Mouse (Mus musculus): Measurements from ENCODE around the gene Mmp17. TPM values are rescaled to one million over a fixed set of nuclear protein-coding genes. Genes with fewer than 3 reads are reported as not detected.
A peak's percentile ranks its signal among the peaks of the same experiment; 100 is the strongest.
"Not testable (repeated sequence)": the region's sequence is repeated elsewhere in the genome, so short reads cannot be mapped to it uniquely, and the experiment has no call there.

Mmp17 gene
- polyA plus RNA-seq, 1 experiment from 2014 or later: 2.0 TPM

- Histone ChIP-seq H3K4me2 (replicated peaks; ENCODE audit: low read depth, low read length) (no peak overlapping the region), H3K4me3 (ENCODE audit: low read length) (no peak overlapping the region), H3K9me3 (ENCODE audit: control insufficient read depth, low read length) (no peaks in the 10 kb centered on the region), H3K27ac (ENCODE audit: low read depth, low read length) (no peak overlapping the region), H3K4me1 (ENCODE audit: control insufficient read depth, insufficient read depth, low read length) (no peaks in the 10 kb centered on the region), H3K27me3 (ENCODE audit: control insufficient read depth, insufficient read depth, low read length) (no peaks in the 10 kb centered on the region), H3K9ac (ENCODE audit: low read depth, low read length) (no peak overlapping the region), H3K36me3 (ENCODE audit: control insufficient read depth, insufficient read depth, low read length) (no peaks in the 10 kb centered on the region)
- 79% methylated on average over 8 of the region's 8 CpGs for WGBS
- no peak for ATAC-seq (ENCODE audit: low FRiP score, low TSS enrichment)
These were observed 23.5 kb downstream of the Mmp17 start for GRCm38 (mm10) chr5:129607476-129607875.

GRCm38 (mm10) chr5:129611060-129611459, 27.1 kb downstream of the Mmp17 start:
- Histone ChIP-seq H3K9ac (ENCODE audit: low read depth, low read length) (no peak overlapping the region), H3K27ac (ENCODE audit: low read depth, low read length) (no peak overlapping the region), H3K4me3 (ENCODE audit: low read length) (no peak overlapping the region), H3K27me3 (ENCODE audit: control insufficient read depth, insufficient read depth, low read length) (no peaks in the 10 kb centered on the region), H3K9me3 (ENCODE audit: control insufficient read depth, low read length) (no peaks in the 10 kb centered on the region), H3K36me3 (ENCODE audit: control insufficient read depth, insufficient read depth, low read length) (no peaks in the 10 kb centered on the region), H3K4me1 (ENCODE audit: control insufficient read depth, insufficient read depth, low read length) (no peaks in the 10 kb centered on the region), H3K4me2 (replicated peaks; ENCODE audit: low read depth, low read length) (no peak overlapping the region)
- 0 out of 2 replicates have a peak, but pooled peaks have one; percentile 15 for ATAC-seq (ENCODE audit: low FRiP score, low TSS enrichment)
- 14% methylated on average over 1 of the region's 1 CpGs for WGBS

- not testable (repeated sequence) for H3K27me3 ChIP-seq (ENCODE audit: control insufficient read depth, insufficient read depth, low read length); H3K4me1 ChIP-seq (ENCODE audit: control insufficient read depth, insufficient read depth, low read length); H3K9ac ChIP-seq (ENCODE audit: low read depth, low read length); H3K4me3 ChIP-seq (ENCODE audit: low read length); H3K4me2 ChIP-seq (replicated peaks; ENCODE audit: low read depth, low read length); H3K9me3 ChIP-seq (ENCODE audit: control insufficient read depth, low read length); H3K36me3 ChIP-seq (ENCODE audit: control insufficient read depth, insufficient read depth, low read length); H3K27ac ChIP-seq (ENCODE audit: low read depth, low read length); ATAC-seq (ENCODE audit: low FRiP score, low TSS enrichment)
- 66% methylated on average over 9 of the region's 9 CpGs for WGBS
These were observed 36.6 kb downstream of the Mmp17 start for GRCm38 (mm10) chr5:129620600-129620999.

- 70% methylated on average over 5 of the region's 5 CpGs for WGBS
- H3K4me3 ChIP-seq (ENCODE audit: low read length): no peak overlapping the region
These were observed 37.4 kb downstream of the Mmp17 start for GRCm38 (mm10) chr5:129621361-129621760.

GRCm38 (mm10) chr5:129626099-129626498, 42.1 kb downstream of the Mmp17 start:
- Histone ChIP-seq H3K9ac (ENCODE audit: low read depth, low read length) (no peak overlapping the region), H3K36me3 (ENCODE audit: control insufficient read depth, insufficient read depth, low read length) (no peaks in the 10 kb centered on the region), H3K27me3 (ENCODE audit: control insufficient read depth, insufficient read depth, low read length) (no peaks in the 10 kb centered on the region), H3K4me2 (replicated peaks; ENCODE audit: low read depth, low read length) (no peak overlapping the region), H3K9me3 (ENCODE audit: control insufficient read depth, low read length) (no peaks in the 10 kb centered on the region), H3K4me1 (ENCODE audit: control insufficient read depth, insufficient read depth, low read length) (no peaks in the 10 kb centered on the region), H3K4me3 (ENCODE audit: low read length) (no peak overlapping the region), H3K27ac (ENCODE audit: low read depth, low read length) (no peak overlapping the region)
- ATAC-seq (ENCODE audit: low FRiP score, low TSS enrichment): no peak
- WGBS: 84% methylated on average over 6 of the region's 6 CpGs

More at GRCm38 (mm10) chr5:129621361-129621760, 37.4 kb downstream of the Mmp17 start:
- Histone ChIP-seq H3K27me3 (ENCODE audit: control insufficient read depth, insufficient read depth, low read length) (no peaks in the 10 kb centered on the region), H3K27ac (ENCODE audit: low read depth, low read length) (peak overlapping the region; percentile 25; the same call in 1 of the 2 replicates), H3K9me3 (ENCODE audit: control insufficient read depth, low read length) (no peaks in the 10 kb centered on the region), H3K9ac (ENCODE audit: low read depth, low read length) (no peak overlapping the region), H3K36me3 (ENCODE audit: control insufficient read depth, insufficient read depth, low read length) (no peaks in the 10 kb centered on the region), H3K4me1 (ENCODE audit: control insufficient read depth, insufficient read depth, low read length) (no peaks in the 10 kb centered on the region), H3K4me2 (replicated peaks; ENCODE audit: low read depth, low read length) (no peak overlapping the region)
- ATAC-seq (ENCODE audit: low FRiP score, low TSS enrichment): no peak

GRCm38 (mm10) chr5:129626586-129626985, 42.6 kb downstream of the Mmp17 start:
- not testable (repeated sequence) for H3K9ac ChIP-seq (ENCODE audit: low read depth, low read length); H3K4me1 ChIP-seq (ENCODE audit: control insufficient read depth, insufficient read depth, low read length); H3K4me2 ChIP-seq (replicated peaks; ENCODE audit: low read depth, low read length); H3K27ac ChIP-seq (ENCODE audit: low read depth, low read length); H3K4me3 ChIP-seq (ENCODE audit: low read length); H3K36me3 ChIP-seq (ENCODE audit: control insufficient read depth, insufficient read depth, low read length); ATAC-seq (ENCODE audit: low FRiP score, low TSS enrichment); H3K9me3 ChIP-seq (ENCODE audit: control insufficient read depth, low read length); H3K27me3 ChIP-seq (ENCODE audit: control insufficient read depth, insufficient read depth, low read length)
- WGBS: 71% methylated on average over 4 of the region's 4 CpGs

- not testable (repeated sequence) for H3K36me3 ChIP-seq (ENCODE audit: control insufficient read depth, insufficient read depth, low read length); ATAC-seq (ENCODE audit: low FRiP score, low TSS enrichment); H3K9ac ChIP-seq (ENCODE audit: low read depth, low read length); H3K4me2 ChIP-seq (replicated peaks; ENCODE audit: low read depth, low read length); H3K27me3 ChIP-seq (ENCODE audit: control insufficient read depth, insufficient read depth, low read length); H3K4me3 ChIP-seq (ENCODE audit: low read length); H3K4me1 ChIP-seq (ENCODE audit: control insufficient read depth, insufficient read depth, low read length); H3K9me3 ChIP-seq (ENCODE audit: control insufficient read depth, low read length); H3K27ac ChIP-seq (ENCODE audit: low read depth, low read length)
- WGBS: 92% methylated on average over 2 of the region's 2 CpGs
These were observed 48.6 kb downstream of the Mmp17 start for GRCm38 (mm10) chr5:129632270-129633250.

GRCm38 (mm10) chr5:129650858-129651257, 66.9 kb downstream of the Mmp17 start:
- no peaks in the 10 kb centered on the region for H3K27me3 ChIP-seq (ENCODE audit: control insufficient read depth, insufficient read depth, low read length)
- no peaks in the 10 kb centered on the region for H3K9me3 ChIP-seq (ENCODE audit: control insufficient read depth, low read length)
- 0 out of 2 replicates have a peak, but pooled peaks cover 6% of the 10 kb centered on the region for H3K36me3 ChIP-seq (ENCODE audit: control insufficient read depth, insufficient read depth, low read length)
- 95% methylated on average over 5 of the region's 5 CpGs for WGBS
- ATAC-seq (ENCODE audit: low FRiP score, low TSS enrichment): no peak
- H3K4me2 ChIP-seq (replicated peaks; ENCODE audit: low read depth, low read length): no peak overlapping the region
- H3K4me3 ChIP-seq (ENCODE audit: low read length): no peak overlapping the region
- no peak overlapping the region for H3K27ac ChIP-seq (ENCODE audit: low read depth, low read length)
- H3K4me1 ChIP-seq (ENCODE audit: control insufficient read depth, insufficient read depth, low read length): no peaks in the 10 kb centered on the region
- H3K9ac ChIP-seq (ENCODE audit: low read depth, low read length): no peak overlapping the region

- Histone ChIP-seq H3K9me3 (ENCODE audit: control insufficient read depth, low read length) (no peaks in the 10 kb centered on the region), H3K36me3 (ENCODE audit: control insufficient read depth, insufficient read depth, low read length) (peaks cover 52% of the 10 kb centered on the region), H3K9ac (ENCODE audit: low read depth, low read length) (no peak overlapping the region), H3K27me3 (ENCODE audit: control insufficient read depth, insufficient read depth, low read length) (no peaks in the 10 kb centered on the region), H3K4me2 (replicated peaks; ENCODE audit: low read depth, low read length) (no peak overlapping the region), H3K4me1 (ENCODE audit: control insufficient read depth, insufficient read depth, low read length) (no peaks in the 10 kb centered on the region), H3K4me3 (ENCODE audit: low read length) (no peak overlapping the region), H3K27ac (ENCODE audit: low read depth, low read length) (no peak overlapping the region)
- no peak for ATAC-seq (ENCODE audit: low FRiP score, low TSS enrichment)
- WGBS: 97% methylated on average over 10 of the region's 10 CpGs
These were observed 73.0 kb downstream of the Mmp17 start for GRCm38 (mm10) chr5:129657016-129657415.

Data from kidney, embryonic 14.5 days (tissue).